Mouse (Mus musculus) ES-E14 (cell line): ENCODE results near the gene Ggt1.

ENCODE experiments used
- CHD2 ChIP-seq: IDR thresholded peaks from 2 replicates; pipeline ENCODE4 v1.6.1; 2014; ENCODE audit warnings: mild to moderate bottlenecking, low read depth, low read length, inconsistent platforms
- HCFC1 ChIP-seq: IDR thresholded peaks from 2 replicates; pipeline ENCODE4 v1.6.1; 2012; ENCODE audit warnings: low read length, inconsistent platforms, borderline replicate concordance; ENCODE audit not compliant: insufficient read depth
- ZC3H11A ChIP-seq: IDR thresholded peaks from 2 replicates; pipeline ENCODE4 v1.6.1; 2012; ENCODE audit warnings: low read depth, mild to moderate bottlenecking, inconsistent platforms, low read length, borderline replicate concordance
- ZNF384 ChIP-seq: IDR thresholded peaks from 2 replicates; pipeline ENCODE4 v1.6.1; 2012; ENCODE audit warnings: low read depth, low read length, inconsistent platforms

GRCm38 (mm10) chr10:75535423-75535822 is 26.0 kb upstream of the Ggt1 start:
- TF ChIP-seq HCFC1 (no peak), ZNF384 (no peak), CHD2 (no peak), ZC3H11A (no peak)
